Mouse (Mus musculus) mouse embryonic stem cell (cell line): Measurements from ENCODE around the gene Ipo7.
"Not testable (repeated sequence)": the region's sequence is repeated elsewhere in the genome, so short reads cannot be mapped to it uniquely, and the experiment has no call there.

Experiments used
- in situ Hi-C, 2 experiments: fragments of 300-500 bp; cut with MboI; formaldehyde crosslinking; loops; 1 replicate in 1 of 2; 3 replicates in 1 of 2; pipeline ENCODE4 v1.14.3; 2019 to 2020; ENCODE audit warnings: low sequenced_read_pairs in 2 of 2, low pct_unique_long_range_greater_than_20kb in 1 of 2, mixed read lengths in 1 of 2; ENCODE audit not compliant: unreplicated experiment in 1 of 2

The Ipo7 gene

DNA sequence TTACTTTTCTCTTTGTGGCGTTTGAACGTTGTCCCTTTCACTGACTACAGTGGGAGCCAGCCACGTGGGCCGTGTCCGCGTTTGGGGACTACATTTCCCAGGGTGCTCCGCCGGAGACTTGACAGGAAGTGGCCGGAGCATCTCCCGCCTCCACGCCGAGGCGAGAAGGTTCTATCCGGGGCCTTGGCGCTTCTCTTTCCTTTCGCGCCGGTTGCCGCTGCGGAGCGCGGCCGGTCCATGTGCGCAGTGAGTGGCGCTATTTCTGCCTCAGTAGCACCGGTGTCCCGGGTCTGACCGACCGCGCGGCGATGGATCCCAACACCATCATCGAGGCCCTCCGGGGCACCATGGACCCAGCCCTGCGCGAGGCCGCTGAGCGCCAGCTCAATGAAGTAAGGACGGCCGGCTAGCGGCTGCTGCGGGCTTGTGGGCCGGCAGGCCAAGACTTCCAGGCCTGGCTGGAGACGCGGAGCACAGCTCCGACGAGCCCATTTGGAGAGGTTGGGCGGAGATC, at the start of gene Ipo7:
Ipo7 (plus strand) TSS at position 158 of the 514 bp plus-strand sequence.
- in situ Hi-C loops, result no loop called here

DNA sequence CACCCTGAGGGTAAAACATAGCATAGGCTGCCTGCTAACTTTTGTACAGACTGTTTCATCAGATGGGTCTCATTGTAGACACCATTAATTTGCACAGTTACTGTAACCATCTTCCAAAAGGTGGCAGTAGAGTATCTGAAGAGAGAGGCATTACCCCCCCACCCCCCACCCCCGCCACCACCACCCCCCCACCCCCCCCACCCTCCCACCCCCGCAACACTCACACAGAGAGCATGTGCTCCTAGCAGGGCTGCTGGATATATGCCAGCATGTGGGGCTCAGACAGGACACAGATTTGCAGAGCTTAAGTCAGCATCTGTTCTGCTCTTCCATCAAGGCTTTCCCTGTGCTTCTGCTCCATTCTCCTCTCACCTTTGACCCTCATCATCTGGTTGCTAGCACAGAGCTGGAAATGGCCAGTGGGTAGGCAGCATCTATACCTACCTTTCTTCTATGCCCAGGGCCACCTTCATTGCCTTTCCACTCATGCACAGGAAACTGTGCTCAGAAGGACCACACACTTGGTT, 49.1 kb upstream of the Ipo7 start:
- in situ Hi-C loops, result no loop called here

DNA sequence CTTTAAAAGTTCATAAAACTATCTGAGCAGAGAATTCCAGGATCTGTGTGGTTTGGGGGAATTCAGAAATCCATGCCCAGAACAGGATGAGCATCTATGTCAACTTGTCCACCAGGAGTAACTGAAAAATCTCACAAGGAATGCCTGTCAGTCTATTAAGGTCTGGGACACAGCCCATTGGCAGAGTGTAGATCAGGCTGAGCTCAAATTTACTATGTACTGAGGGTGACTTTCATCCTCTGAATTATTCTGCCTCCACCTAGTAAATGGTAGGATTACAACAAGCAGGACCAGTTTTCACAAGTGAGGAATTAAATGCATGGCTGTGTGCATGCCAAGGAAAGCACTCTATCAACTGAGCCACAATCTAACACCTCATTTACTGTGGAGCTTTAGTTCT, 48.5 kb upstream of the Ipo7 start:
- in situ Hi-C loops, result no loop called here

DNA sequence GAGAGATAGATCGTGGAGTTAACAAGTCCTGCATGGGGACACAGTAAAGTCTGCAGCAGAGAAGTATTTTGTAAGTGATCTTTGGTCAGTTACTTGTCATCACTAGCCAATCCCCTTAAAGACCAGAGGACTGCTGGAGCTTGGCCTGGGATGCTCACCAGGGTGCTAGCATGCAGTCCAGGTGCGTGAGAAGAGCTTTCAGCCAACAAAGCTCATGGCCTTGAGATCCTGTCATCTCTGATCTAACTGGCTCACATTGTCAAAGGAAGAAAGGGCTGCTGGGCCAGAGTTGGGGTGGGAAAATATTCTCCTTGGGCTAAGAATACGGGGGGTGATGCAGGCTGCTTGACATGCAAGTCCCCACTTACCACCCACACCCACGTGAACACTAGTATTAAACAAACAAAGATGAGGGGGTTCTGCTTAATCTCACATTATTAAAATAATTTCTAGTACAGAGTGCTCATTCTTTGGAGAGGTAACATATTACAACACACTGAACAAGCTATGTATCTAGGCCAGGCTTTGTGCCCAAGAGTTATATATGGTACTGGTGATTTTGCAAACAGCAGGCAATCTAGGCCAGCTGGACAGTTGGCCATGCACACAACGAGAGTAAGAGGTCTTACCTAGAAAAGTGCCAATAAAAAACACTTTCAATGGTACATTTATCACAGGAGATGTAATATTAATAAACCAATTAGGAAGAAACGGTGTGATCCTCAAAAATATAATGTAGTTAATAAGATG, 41.9 kb upstream of the Ipo7 start:
- in situ Hi-C loops, result loop anchor here (5.0 kb wide), 1 partner anchor 71 kb away; no protein-coding TSS in a partner anchor

DNA sequence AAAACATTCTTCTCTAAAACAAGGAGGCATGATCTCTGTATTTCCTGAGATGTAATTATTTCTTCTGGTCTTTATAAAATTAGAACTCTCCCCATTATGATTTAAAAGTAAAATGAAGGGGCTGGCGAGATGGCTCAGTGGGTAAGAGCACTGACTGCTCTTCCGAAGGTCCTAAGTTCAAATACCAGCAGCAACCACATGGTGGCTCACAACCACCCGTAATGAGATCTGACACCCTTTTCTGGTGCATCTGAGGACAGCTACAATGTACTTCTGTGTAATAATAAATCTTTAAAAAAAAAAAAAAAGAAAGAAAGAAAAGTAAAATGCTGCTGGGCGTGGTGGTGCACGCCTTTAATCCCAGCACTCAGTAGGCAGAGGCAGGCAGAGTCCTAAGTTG, 40.9 kb upstream of the Ipo7 start:
- in situ Hi-C loops, result loop anchor here (5.0 kb wide), 1 partner anchor 70 kb away; no protein-coding TSS in a partner anchor

DNA sequence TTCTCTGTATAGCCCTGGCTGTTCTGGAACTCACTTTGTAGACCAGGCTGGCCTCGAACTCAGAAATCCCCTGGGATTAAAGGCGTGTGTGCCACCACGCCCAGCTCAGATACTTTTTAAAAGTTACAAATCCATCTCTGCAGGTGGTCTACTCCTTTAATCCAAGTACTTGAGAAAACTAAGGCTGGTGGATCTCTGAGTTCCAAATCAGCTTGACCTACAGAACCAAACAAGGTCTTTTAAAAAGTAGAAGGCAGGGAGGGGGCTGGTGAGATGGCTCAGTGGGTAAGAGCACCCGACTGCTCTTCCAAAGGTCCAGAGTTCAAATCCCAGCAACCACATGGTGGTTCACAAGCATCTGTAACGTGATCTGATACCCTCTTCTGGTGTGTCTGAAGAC, 33.5 kb upstream of the Ipo7 start:
- in situ Hi-C loops, result not testable (repeated sequence)

DNA sequence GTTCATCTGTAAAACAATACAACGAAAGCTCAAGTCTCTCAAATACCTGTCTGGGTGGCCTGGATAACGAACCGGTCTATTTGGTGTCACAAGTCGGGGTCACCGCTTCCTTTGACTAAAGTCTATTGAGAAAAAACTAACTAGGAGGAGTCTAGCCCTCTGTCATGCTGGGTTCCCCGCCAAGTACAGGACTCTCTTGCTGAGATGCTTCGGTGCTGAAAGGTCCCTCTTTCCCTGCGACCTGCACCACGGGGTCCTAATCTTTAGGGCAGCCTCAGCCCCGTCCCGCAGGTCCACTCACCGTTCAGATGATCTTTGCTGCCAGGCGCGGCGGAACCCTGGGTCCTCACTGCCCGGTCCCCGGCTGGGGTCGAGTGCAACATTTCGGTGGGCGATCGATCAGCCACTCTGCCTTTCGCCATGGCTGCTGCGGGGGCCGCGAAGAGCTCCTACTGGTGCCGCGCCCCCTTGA, 32.4 kb upstream of the Ipo7 start:
- in situ Hi-C loops, result no loop called here

DNA sequence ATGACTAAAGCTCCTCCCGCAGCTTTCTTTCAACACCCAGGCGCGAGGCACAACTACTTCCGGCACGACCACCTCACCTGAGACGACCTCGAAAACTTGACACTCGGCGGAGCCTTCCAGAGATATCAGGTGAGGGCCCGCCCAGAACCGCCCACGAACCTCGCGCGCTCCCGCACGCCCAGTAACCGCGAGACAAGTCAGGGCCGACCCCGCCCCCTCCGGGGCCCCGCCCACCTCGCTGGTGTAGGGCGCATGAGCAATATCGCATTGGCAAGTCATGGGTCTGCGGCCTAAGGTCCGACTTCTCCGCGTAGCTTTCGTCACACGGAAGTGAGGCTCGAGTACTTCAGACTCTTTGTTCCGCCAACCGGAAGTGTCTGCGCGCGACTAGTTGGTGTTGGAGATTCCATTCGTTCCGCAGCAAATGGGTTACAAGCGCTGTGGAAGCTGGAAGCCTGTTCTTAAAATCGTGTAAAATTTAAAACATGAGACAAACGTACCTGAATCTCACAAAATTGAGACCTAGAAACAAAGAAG, 31.9 kb upstream of the Ipo7 start:
- in situ Hi-C loops, result no loop called here

DNA sequence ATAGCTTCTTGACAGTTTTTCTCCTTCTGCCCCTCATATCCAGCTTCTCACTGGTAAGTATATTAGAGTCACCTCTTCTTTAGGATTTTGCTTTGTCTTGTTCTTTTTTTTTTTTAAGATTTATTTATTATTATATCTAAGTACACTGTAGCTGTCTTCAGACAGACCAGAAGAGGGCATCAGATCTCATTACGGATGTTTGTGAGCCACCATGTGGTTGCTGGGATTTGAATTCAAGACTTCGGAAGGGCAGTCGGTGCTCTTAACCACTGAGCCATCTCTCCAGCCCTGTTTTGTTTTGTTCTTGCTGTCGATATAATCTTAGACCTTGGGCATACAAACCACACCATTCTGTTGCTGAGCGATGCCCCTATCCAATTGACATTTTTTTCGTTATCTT, 31.3 kb upstream of the Ipo7 start, which contains the start of gene Tmem41b:
Tmem41b (minus strand) TSS at position 155 of the 400 bp plus-strand sequence.
- in situ Hi-C loops, result not testable (repeated sequence)

DNA sequence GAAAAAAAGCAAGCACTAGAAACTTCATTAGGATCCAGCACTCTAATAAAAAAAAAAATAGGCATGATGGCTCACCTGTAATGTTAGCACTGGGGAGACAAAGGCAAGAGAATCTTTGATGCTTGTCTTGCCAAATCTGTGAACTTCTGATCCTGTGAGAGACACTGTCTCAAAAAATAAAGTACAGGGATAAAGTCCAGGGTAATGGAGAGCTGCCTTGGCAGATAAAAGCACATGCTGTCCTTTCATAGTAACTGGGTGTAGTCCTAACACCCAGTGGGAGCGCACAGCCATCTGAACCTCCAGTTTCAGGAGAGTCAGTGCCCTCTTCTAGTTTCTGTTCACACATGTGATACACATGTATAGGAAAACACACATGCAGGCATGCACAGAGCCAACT, 26.8 kb upstream of the Ipo7 start:
- in situ Hi-C loops, result no loop called here

DNA sequence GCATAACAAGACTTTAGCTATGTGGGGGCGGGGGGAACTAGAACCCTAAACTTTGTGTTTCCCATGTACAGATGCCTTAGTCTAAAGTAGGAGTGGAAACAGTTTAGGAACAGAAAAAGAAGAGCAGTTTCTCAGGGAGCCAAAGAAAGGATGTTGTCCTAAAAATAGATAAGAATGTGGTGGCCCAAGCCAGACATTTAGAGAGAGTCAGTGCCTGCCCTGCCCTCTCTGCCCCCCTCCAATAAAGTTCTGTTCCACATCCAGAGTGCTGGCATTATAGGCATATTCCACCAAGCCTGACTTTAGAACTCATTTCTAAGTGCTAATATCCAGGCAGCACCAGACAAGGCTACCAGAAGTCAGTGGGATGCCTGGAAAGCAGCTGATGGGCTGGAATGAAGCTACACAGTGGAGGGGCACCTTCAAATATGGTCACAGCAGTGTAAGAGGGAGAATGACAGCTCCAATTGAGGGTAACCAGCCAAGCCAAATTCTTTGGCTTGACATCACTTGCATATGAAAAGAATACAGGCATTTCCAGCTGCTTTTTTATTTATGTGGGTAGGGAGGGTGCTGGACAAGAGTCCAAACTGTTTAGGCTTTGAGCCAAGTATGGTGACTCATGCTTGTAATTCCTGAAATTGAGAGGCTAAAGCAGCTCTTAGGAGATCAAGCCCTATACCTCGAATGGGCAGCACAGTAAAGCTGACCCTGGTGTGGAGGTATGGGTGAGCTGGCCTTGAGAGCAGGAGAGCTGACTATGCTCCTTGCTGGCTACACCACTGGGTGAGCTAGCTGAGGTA, 24.7 kb upstream of the Ipo7 start:
- in situ Hi-C loops, result no loop called here

DNA sequence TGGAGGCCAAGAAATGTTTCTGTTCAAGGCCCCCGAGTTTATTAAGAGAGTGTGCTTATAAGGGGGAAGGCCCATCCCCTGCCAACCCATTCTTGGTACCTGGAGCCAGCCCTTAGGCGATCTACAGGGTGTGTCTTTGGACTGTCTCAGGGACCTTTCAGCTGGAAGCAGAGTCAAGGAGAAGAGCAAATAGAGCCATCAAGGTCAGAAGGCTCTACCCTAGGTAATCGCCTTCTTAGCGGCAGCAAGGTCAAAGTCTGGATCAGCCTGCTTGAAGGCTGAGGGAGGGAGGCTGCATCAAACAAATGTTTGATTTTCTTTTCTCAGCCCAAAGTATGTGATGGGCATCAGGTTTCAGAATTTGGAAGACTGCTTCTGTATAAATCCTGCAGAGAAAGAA, 19.7 kb upstream of the Ipo7 start:
- in situ Hi-C loops, result no loop called here

DNA sequence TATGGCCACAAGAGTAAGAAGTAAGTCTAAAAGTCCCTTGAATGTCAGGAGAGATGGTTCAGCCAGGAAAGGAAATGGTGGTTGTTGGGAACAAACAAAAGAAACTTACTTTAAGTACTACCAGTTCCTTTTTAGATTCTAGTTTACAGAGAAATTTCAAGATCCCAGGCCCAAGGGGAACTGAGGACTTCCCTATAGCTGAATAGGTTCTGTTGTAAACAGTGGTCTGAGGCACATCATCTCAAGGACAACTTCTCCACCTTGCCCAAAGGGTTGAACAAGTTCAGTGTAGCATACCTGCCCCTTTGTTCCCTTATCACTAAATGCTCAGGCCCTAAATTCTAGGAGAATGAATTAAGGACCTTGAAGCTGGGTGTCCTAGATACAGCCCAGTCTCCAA, 16.0 kb upstream of the Ipo7 start:
- in situ Hi-C loops, result no loop called here

DNA sequence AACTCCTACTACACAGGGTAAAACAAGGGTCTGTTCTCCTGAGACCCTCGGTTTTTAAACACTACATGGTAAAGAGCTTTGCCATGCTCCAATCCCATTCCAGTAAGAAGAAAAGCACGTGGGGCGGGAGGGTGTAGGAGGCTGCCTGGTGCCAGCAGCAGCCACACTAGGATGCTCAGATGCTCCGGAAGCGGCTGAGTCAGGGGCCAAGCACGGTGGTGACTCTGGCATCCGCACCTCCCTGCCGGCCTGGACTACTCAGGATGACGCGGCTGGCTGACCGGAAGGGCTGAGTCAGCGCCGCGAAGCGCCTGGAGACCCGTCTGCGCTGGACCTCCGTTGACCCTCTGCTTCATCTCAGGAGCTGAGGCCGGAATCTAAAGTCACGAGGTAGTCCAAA, 15.1 kb upstream of the Ipo7 start:
- in situ Hi-C loops, result no loop called here

DNA sequence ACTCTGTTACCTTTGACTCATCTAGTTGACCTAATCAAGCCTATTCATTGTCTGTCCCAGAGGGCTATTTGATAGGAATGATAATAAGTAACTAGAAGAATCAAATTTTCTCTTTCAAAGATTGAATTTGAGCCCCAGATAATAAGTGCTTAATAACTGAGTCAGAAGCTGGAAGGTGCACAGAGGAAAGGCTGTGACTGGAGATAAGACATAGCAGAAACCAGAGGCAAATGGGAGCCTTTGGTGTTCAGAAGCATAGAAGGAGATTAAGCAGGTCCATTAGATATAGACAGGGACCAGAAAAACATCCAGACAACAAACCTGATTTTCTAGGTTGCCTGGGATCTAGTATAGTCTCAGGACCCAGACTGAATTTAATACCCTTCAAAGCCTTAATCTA, 12.1 kb upstream of the Ipo7 start:
- in situ Hi-C loops, result no loop called here

DNA sequence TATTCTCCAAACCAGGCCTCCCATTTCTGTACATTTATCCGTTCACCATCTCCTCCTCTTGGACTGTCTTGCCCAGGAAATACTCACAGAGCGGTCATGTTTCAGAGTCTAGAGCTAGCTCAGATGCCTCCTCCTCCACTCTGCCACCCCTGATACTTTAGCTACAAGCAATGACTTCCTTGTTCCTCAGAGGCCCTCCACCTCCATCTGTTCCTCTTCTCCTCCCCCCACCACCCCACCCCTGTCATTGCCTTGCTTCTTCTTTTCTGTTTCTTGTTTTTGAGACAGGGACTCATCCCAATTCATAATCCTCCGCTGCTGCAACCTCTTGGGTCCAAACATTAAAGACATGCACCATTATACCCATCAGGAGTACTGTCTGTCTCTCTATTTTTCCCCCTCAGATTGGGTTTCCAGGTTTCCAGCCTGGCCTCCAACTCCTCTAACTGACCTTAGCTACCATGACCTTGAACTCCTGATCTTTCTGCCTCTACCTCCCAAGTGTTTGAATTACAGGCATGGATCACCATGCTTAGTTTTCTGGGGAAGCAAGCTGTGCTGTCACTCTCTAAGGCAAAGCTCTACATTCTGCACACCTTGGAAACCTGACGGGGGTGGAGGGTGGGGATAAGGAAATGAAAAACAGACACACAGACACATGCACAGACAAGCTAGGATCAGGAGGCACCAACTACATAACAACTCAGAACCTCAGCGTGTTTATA, 11.4 kb upstream of the Ipo7 start:
- in situ Hi-C loops, result no loop called here

DNA sequence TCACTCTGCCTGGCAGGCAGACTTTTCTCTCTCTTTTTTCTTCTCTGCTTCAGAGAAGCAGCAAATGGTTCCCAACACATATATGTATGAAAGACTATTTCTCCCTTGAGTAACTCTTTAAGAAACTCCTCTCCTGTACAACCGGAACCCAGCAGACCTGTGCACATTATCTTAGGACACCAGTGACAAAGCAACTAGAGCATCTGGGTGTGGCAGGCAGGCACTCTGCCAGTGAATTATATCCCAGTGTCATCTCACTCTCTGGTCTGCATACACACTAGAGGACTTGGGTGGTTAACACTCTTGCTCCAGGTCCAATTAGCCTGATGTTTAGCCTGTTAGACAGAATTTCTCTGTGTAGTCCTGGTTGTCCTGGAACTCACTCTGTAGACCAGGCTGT, 9.6 kb upstream of the Ipo7 start:
- in situ Hi-C loops, result no loop called here

DNA sequence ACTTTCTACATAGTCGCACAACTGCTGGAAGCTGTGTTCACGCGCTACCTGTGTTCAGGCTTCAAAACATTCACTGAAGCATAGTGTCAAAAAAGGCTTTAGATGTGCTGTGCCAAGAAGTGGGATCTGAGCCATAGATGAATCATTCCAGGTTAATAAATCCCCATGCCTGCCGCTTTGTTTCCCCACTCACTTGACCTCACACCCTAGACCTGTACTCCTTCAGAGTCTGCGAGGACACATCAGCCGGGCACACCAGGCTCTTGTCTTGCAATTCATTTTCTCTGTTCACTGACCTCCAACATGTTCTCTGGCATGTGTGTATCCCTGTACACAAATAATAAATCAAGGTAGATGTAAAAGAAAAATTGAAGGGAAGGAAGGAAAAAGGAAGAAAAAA, 9.0 kb upstream of the Ipo7 start:
- in situ Hi-C loops, result no loop called here
